Mouse (Mus musculus) embryonic fibroblast, embryonic 13.5 days (primary cell): Measurements from ENCODE around the gene Cpm.

Experiments used
- CTCF ChIP-seq: IDR thresholded peaks from 2 replicates; pipeline ENCODE4 v1.5.1; 2011; ENCODE audit warnings: mild to moderate bottlenecking, control low read depth, low read length, moderate library complexity, borderline replicate concordance; ENCODE audit not compliant: insufficient read depth
- POLR2A ChIP-seq: IDR thresholded peaks from 2 replicates; pipeline ENCODE4 v1.6.1; 2011; ENCODE audit warnings: low read depth, mild to moderate bottlenecking, control low read depth, low read length, moderate library complexity

DNA sequence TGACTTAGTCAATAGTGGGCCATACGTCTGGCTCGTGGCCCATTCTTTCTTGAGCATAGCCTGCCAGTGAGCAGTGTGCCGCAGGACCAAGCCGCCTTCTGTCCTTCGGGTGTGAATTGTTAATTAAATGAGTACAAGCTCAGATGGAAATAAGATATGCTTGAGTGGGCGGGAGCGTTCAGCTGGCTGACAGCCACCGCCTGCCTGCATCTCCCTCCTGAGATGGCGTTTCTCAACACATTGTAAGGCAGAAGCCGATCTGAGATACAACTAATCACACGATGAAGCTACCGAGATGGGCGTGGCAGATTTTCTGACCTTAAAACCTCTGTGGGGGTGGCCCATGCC is 17.8 kb downstream of the Cpm start:
- no peak for TF ChIP-seq POLR2A
- no peak for TF ChIP-seq CTCF
